Mouse (Mus musculus): Measurements from ENCODE around the gene 0610010K14Rik.

0610010K14Rik gene

GRCm38 (mm10) chr11:70234497-70234896 is 3.2 kb downstream of the 0610010K14Rik start:
- DNase-seq: no peak

GRCm38 (mm10) chr11:70234037-70234436 is 3.7 kb downstream of the 0610010K14Rik start:
- DNase-seq: peak in 1 of 2 experiments; percentile 47

- peak in 1 of 2 experiments; percentile 71 for DNase-seq
Measured at GRCm38 (mm10) chr11:70233016-70233415, 4.7 kb downstream of the 0610010K14Rik start.

GRCm38 (mm10) chr11:70232546-70232945 is 5.2 kb downstream of the 0610010K14Rik start:
- DNase-seq: peak; percentile 83 to 87

GRCm38 (mm10) chr11:70230239-70230727 is 7.4 kb downstream of the 0610010K14Rik start:
- DNase-seq: peak; percentile 87 to 92

GRCm38 (mm10) chr11:70229260-70230010 is 8.3 kb downstream of the 0610010K14Rik start, which contains the start of gene Bcl6b:
Gene Bcl6b (minus strand): TSS chr11:70229798.
- no peak for DNase-seq

GRCm38 (mm10) chr11:70228828-70229227 is 8.9 kb downstream of the 0610010K14Rik start:
- peak; percentile 82 to 91 for DNase-seq

- no peak for DNase-seq
Measured at GRCm38 (mm10) chr11:70227661-70228245, 10.0 kb downstream of the 0610010K14Rik start.

GRCm38 (mm10) chr11:70227126-70227525 is 10.6 kb downstream of the 0610010K14Rik start:
- DNase-seq: no peak

GRCm38 (mm10) chr11:70226602-70226890 is 11.2 kb downstream of the 0610010K14Rik start:
- no peak for DNase-seq

- peak in 1 of 2 experiments; percentile 45 for DNase-seq
Measured at GRCm38 (mm10) chr11:70225798-70226601, 11.7 kb downstream of the 0610010K14Rik start.

GRCm38 (mm10) chr11:70223724-70224123 is 14.0 kb downstream of the 0610010K14Rik start:
- no peak for DNase-seq

- peak in 1 of 2 experiments; percentile 51 for DNase-seq
Measured at GRCm38 (mm10) chr11:70221603-70222500, 15.9 kb downstream of the 0610010K14Rik start.

GRCm38 (mm10) chr11:70220731-70221602 is 16.7 kb downstream of the 0610010K14Rik start, which contains the start of gene Slc16a13:
Gene Slc16a13 (minus strand): TSS chr11:70221064.
- peak; percentile 95 to 98 for DNase-seq

GRCm38 (mm10) chr11:70220323-70220722 is 17.4 kb downstream of the 0610010K14Rik start:
- peak; percentile 72 to 73 for DNase-seq

GRCm38 (mm10) chr11:70219873-70220272 is 17.8 kb downstream of the 0610010K14Rik start:
- DNase-seq: peak in 1 of 2 experiments; percentile 2

GRCm38 (mm10) chr11:70218741-70219470 is 18.8 kb downstream of the 0610010K14Rik start:
- DNase-seq: peak in 1 of 2 experiments; percentile 42

GRCm38 (mm10) chr11:70218039-70218438 is 19.7 kb downstream of the 0610010K14Rik start:
- DNase-seq: no peak

- peak in 1 of 2 experiments; percentile 36 for DNase-seq
Measured at GRCm38 (mm10) chr11:70216103-70216502, 21.6 kb downstream of the 0610010K14Rik start.

- DNase-seq: peak; percentile 60 to 71
Measured at GRCm38 (mm10) chr11:70215301-70215700, 22.4 kb downstream of the 0610010K14Rik start.

All from cerebellum, postnatal 25 days (tissue).